Mouse (Mus musculus): ENCODE measurements around the gene Tfap2a. TPM values are rescaled to one million over a fixed set of nuclear protein-coding genes. Genes with fewer than 3 reads are reported as not detected.

Tfap2a gene
- polyA plus RNA-seq, 1 experiment = 0.06 TPM

DNA sequence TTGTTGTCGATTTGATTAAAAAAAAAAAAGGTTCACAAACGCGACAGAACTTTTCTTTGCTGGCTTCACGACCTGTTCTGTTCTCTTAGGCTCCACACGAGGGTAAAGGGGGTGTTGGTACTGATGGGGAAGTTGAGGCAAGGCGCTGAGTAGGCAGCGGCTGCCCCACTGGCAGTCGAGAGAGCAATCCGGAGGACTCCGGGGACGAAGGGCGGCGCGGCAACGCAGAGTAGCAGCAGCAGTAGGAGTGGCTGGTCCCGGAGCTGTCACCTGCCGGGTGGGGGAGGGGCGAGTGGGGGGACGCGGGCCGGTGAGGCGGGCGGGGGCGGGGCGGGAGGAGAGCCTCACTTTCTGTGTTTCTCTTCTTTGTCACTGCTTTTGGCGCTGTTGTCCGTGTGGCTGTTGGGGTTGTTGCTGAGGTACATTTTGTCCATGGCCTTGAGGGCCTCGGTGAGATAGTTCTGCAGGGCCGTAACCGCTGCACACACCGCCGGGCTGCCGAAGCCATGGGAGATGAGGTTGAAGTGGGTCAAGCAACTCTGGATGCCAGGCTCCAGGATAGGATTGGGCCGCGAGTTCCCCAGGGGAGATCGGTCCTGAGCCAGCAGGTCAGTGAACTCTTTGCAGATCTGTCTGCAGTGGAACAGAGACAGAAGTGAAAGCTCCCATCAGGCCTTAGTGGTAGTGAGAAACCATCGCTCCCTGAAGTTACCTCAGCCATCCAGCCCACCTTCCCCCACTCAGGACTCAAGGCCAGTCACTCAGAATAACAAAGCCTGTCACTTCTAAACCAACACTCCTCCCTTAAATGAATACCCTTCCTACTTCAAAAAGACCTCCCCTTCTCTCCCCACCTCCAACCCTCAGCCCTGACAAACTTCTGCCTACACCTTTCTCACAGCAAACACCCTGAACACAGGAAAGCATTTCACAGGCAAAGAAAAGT lies 21.1 kb downstream of the Tfap2a start:
- no peak for DNase-seq (ENCODE audit: low read depth, low spot score)
- 17% methylated on average over 33 of the region's 37 CpGs for WGBS

DNA sequence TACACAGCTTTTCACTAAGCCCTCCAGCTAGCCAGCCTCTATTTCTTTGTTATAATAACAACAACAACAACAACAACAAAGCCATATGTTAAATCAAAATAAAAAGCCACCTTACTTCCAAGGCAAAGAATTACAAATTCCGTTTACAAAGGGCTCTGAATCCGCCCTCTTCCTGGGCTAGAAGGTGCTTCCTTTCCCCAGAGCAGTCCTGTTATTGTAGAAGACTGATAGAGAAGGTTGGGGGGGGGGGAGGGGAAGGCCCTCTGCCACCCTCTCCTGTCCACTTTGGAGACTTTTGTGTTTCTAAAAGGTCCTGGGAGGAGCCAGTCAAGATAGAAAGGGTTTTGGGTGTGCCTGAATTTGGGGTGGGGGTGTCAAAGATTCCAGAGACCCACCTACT lies 23.6 kb downstream of the Tfap2a start:
- no peak for DNase-seq (ENCODE audit: low read depth, low spot score)
- 6% methylated on average over 2 of the region's 2 CpGs for WGBS

GRCm38 (mm10) chr13:40713681-40714080 lies 24.5 kb downstream of the Tfap2a start:
- WGBS = 11% methylated on average over 5 of the region's 5 CpGs
- DNase-seq (ENCODE audit: low read depth, low spot score) = no peak

- WGBS = 20% methylated on average over 4 of the region's 4 CpGs
- no peak for DNase-seq (ENCODE audit: low read depth, low spot score)
These were observed 24.9 kb downstream of the Tfap2a start for GRCm38 (mm10) chr13:40713241-40713640.

DNA sequence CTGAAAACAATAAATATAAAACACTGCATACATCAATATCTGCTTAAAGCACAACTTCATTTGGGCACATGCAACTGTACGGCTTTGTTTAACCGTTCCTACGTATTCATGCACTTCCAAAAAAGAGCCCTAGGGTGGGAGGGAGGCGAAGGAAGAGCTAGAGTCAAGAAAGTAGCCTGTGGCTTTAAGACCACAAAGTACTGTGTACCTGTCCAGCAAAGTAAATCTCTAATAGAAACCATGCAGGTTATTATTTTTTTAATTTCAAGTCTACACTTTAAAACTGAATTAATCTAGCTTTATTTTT lies 25.7 kb downstream of the Tfap2a start:
- WGBS = 16% methylated on average over 4 of the region's 4 CpGs

GRCm38 (mm10) chr13:40711661-40712525 lies 26.3 kb downstream of the Tfap2a start:
- DNase-seq (ENCODE audit: low read depth, low spot score) = no peak
- 2% methylated on average over 7 of the region's 7 CpGs for WGBS

More for the DNA sequence above, 25.7 kb downstream of the Tfap2a start:
- DNase-seq (ENCODE audit: low read depth, low spot score) = no peak

- no peak for DNase-seq (ENCODE audit: low read depth, low spot score)
- 5% methylated on average over 11 of the region's 11 CpGs for WGBS
These were observed 28.2 kb downstream of the Tfap2a start for GRCm38 (mm10) chr13:40710062-40710342.

DNA sequence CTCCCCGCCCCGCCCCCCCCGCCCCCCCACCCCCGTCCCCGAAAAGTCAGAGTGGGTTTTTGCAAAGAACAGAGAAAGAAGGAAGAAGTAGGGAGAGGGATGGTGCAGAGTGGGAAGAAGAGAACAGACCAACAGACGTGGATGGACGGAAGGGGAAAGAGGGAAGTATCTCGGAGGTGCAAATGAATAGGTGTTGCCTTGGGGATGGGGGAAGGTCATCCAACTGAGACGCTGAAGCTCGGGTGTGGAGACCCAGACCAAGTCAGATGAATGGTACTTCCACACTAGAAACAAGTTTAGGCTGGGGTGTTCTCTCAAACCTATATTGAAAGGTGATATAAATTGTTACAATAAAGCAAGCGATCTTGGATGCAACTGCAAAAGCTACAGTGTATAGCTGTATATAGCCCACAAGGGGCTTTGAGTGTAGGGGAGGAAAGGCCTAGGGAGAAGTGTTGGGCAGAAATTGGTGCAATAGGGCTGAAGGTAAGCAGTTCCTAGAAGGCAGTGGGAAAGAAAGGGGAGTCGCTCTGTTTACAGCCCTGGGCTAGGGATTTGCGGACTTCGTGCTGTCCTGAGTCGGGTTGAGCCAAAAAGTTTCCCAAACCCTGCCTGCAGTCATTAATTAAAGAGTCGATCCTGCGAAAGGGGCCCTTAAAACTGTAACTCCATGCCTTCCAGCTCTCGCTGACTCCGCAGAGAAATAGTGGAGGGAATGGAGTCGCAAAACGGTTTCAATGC lies 28.7 kb downstream of the Tfap2a start:
- 4% methylated on average over 21 of the region's 21 CpGs for WGBS
- no peak for DNase-seq (ENCODE audit: low read depth, low spot score)

DNA sequence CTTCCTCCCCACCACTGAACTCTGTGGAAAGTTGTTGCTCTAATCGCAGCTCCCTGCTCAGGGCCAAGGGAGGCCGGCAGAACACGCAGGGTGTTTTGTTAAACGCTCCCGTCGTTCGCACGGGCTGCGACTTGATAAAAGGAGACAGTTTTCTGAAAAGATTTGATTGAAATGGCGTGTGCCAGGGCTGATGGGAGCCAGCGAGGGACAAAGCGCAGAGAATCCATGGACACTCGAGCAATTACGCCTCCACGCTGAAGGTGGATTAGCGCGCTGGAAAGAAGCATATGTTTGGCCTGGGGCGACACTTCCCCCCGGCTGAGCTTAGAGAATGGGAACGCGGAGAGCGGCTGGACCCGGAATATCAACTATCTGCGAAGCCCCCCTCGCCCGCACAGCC lies 29.3 kb downstream of the Tfap2a start:
- WGBS = 3% methylated on average over 26 of the region's 26 CpGs
- no peak for DNase-seq (ENCODE audit: low read depth, low spot score)

DNA sequence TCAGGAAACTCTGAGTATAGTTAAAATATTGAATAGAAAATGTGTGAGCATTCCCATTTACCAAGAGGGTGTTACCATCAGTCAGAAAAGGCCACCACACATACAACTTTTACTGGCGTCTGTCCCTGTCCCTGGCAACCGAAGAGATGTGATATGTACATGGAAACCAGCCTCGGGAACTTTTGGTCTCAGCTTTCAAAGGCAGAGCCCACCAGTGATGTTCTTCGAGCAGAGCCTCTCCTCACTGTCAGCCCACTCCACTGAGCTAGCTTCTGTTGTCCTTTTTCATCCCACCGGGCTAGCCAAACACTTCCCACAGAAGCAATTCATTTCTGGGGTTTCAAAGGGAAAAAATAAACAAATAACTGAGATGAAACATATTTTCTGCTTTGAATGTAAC lies 29.9 kb downstream of the Tfap2a start:
- 4% methylated on average over 5 of the region's 5 CpGs for WGBS
- DNase-seq (ENCODE audit: low read depth, low spot score) = no peak

DNA sequence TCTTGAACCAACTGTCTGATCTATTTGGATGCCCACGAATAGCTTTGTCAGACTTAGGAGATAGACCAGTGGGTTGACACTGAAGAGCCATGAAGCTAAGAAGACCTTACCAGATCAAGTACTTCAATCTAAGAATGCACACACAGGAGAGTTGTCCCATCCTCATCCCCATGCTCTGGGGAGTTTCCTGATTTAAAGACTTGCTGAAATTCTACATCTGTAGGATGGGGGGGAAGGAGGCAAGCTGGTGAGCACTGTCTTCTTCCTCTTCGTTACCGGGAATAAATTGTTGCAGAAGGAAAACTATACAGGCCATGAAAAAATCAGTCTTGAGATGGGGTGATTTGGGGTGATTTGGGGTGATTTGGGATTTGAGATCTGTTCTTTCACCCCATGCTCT lies 30.5 kb downstream of the Tfap2a start:
- no peak for DNase-seq (ENCODE audit: low read depth, low spot score)
- 10% methylated on average over 3 of the region's 3 CpGs for WGBS

- no peak for DNase-seq (ENCODE audit: low read depth, low spot score)
- WGBS = 12% methylated on average over 5 of the region's 5 CpGs
These were observed 31.6 kb downstream of the Tfap2a start for GRCm38 (mm10) chr13:40706612-40707011.

DNA sequence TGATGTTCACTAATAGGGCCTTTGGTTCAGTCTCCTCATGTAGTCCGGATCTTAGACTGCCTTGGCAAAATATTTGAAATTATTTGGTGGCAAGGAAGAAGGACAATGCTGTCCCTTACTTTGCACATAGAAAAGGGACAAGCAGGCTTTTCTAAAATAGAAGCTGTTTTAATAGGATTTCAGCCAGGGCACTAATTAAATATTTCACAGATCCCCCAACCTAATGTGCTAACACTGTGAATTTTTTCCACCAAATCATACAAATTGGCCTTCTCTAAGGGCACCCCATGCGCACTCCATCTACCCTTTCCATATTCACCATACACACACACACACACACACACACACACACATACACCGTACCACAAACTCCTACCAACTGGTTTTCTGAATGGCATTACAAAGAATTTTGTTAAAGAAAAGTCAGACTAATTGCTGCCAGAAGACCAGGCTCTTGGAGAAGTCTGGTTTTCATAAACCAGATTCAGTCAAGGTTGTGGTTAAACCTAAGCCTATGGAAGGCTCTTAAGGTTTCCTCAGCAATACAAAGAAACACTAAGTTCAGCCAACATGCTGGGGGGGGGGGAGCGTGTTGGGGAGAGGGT lies 32.3 kb downstream of the Tfap2a start:
- no peak for DNase-seq (ENCODE audit: low read depth, low spot score)
- 10% methylated on average over 4 of the region's 4 CpGs for WGBS

DNA sequence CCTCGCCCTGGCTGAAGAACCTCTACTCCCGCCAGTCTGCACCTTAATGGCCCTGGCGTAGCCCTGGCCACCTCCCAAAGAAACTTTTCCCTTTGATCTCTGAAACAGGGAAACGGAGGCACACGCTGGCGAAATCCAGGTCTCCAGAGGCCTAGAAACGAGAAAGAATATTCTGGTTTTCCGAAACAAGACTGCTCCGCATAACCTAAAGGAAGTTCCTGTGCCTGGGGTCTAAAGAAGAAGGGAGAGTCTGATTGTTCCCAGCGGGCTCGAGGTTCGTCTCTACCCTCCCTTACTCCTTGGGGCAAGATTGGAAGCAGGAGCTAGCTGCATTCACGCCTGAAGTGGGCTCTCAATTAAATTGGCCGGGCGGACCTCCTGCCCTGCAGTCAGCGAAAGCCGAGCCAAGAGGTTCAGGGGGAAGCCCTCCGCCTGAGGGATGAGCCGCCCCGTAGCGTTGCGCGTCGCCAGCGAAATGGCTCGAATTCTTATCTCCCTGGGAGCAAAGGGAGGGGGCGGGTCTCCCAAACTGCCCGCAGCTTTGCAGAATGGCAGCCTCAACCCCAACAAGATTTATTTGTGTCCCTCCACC lies 33.2 kb downstream of the Tfap2a start:
- 3% methylated on average over 28 of the region's 28 CpGs for WGBS
- DNase-seq (ENCODE audit: low read depth, low spot score) = no peak

GRCm38 (mm10) chr13:40703982-40704501 lies 34.1 kb downstream of the Tfap2a start:
- WGBS = 2% methylated on average over 38 of the region's 38 CpGs
- no peak for DNase-seq (ENCODE audit: low read depth, low spot score)

GRCm38 (mm10) chr13:40703123-40703797 lies 34.9 kb downstream of the Tfap2a start:
- no peak for DNase-seq (ENCODE audit: low read depth, low spot score)
- 5% methylated on average over 19 of the region's 19 CpGs for WGBS

DNA sequence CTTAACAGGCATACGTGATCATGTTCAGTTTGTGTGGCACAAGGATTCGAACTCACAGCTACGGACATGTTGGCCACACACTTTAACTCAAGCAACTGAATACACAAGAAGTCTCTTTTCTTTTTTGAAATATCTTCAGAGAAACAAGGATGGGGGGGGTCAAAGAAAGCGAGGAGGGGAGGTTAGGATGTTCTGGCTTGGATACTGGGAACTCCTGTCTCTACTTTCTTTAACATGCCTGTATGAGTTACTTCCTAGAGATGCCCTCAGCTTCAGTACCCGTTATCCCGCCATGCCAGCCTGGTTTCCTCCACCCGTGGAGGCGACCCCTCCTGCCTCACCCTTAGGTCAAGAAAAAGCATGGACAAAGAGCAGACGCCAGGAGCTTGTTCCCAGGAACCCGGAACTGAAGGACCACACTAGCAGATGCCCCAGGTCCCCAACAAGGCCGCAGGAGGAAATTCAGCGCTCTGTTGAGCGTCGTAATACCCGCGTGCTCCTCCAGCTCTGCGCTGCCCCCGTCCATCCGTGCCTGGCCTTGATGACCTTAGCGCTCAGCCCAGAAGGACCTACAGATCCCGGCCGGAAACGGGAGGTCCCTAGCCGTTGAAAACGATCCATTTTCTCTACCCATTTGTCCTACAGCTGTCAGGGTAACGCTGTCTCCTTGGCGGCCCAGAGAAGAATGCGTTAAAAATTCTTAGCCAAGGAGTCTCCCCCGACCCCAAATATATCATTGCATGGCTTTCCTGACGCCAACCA lies 35.6 kb downstream of the Tfap2a start:
- no peak for DNase-seq (ENCODE audit: low read depth, low spot score)
- WGBS = 6% methylated on average over 30 of the region's 30 CpGs

DNA sequence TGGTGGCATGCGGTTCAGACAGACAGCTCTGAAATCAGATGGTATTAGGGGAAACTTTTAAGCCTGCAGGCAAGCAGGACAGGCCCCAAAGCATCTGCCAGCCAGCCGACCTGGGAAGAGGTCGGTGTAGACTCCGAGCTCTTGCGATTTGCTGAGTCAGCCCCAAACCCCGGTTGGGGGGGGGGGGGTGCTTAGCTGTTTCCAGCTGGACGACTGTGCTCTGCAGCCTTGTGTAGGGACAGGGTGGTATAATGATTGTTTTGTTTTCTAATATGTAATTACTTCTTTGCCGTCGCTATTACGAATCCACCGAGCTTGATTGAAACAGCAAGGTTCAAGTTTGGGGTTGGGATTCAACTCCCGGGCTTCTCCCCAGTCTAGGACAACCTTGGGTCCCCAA lies 36.5 kb downstream of the Tfap2a start:
- 8% methylated on average over 12 of the region's 12 CpGs for WGBS
- no peak for DNase-seq (ENCODE audit: low read depth, low spot score)

Measured in large intestine, adult 2 months (tissue).